Mouse (Mus musculus) megakaryocyte, embryonic 14.5 days (primary cell): ENCODE measurements around the gene Tex50.

Experiments
- FLI1 ChIP-seq: IDR thresholded peaks from 2 replicates; pipeline ENCODE4 v1.6.1; 2012; ENCODE audit warnings: low read length, inconsistent platforms, mixed read lengths
- GATA1 ChIP-seq: IDR thresholded peaks from 3 replicates; pipeline ENCODE4 v1.6.1; 2012; ENCODE audit warnings: mixed read lengths, low read length, inconsistent platforms, borderline replicate concordance

DNA sequence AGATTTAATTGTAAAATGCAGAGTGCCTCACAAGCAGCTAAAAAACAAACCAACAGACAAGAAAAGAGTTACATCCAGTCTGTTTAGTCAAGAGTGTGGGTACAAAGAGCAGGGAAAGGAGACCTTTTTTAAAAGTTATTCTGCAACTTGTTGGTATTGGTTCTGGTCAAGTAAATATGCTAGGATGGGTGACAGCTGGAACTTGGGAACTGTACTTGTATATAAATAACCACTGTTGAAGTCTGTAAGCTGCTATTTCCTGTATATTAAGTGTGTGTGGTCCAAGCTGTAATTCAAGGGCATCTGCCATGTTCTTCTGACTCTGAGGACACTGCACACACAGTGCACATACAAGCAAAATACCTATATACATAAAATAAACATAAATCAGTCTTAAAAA, 44.5 kb downstream of the Tex50 start:
- TF ChIP-seq FLI1 = no peak
- TF ChIP-seq GATA1 = no peak
